In genomic region chr8:115626396-115627136, GRCm38 (mm10) we compare ENCODE assay signal across 20 mouse cellular contexts.
A peak's percentile ranks its signal among the peaks of the same experiment; 100 is the strongest.
DNase-seq lines count a peak whose midpoint lies in the region; ATAC-seq and TF ChIP-seq lines count a peak whose summit lies in the region.
"Had no signal": no experiment of that assay in that cellular context is flagged by ENCODE, and none has a peak within 500 bp of the region (broad histone marks: within the 10 kb centered on the region; RNA-seq: fewer than 3 reads in every experiment).

No protein-coding gene starts in this region.

- H3K9me3 ChIP-seq in intestine, postnatal 0 days (ENCODE audit: control insufficient read depth): no peaks in the 10 kb centered on the region
- H3K9me3 ChIP-seq in intestine, embryonic 15.5 days: no peaks in the 10 kb centered on the region
- no peaks in the 10 kb centered on the region for H3K9me3 ChIP-seq in lung, postnatal 0 days (ENCODE audit: low read length)
- H3K9me3 ChIP-seq: forebrain, embryonic 12.5 days; kidney, embryonic 15.5 days; limb, embryonic 15.5 days; midbrain, embryonic 10.5 days had no signal

- H3K27ac ChIP-seq in intestine, postnatal 0 days (ENCODE audit: low read depth, low read length): no peak overlapping the region
- H3K27ac ChIP-seq in intestine, embryonic 15.5 days: no peak overlapping the region
- H3K27ac ChIP-seq in lung, postnatal 0 days (ENCODE audit: low read length): no peak overlapping the region
- H3K27ac ChIP-seq: forebrain, embryonic 12.5 days; heart, adult 2 months; hindbrain, embryonic 14.5 days; kidney, embryonic 15.5 days; limb, embryonic 15.5 days; midbrain, embryonic 10.5 days; stomach, postnatal 0 days had no signal

- no peak overlapping the region for H3K9ac ChIP-seq in intestine, postnatal 0 days (ENCODE audit: low read depth, low read length)
- H3K9ac ChIP-seq in intestine, embryonic 15.5 days: no peak overlapping the region
- no peak overlapping the region for H3K9ac ChIP-seq in lung, postnatal 0 days (replicated peaks; ENCODE audit: low read depth)
- H3K9ac ChIP-seq: forebrain, embryonic 12.5 days; hindbrain, embryonic 14.5 days; kidney, embryonic 15.5 days; limb, embryonic 15.5 days had no signal

- no peak overlapping the region for H3K4me3 ChIP-seq in intestine, postnatal 0 days (ENCODE audit: low read depth, low read length)
- no peak overlapping the region for H3K4me3 ChIP-seq in intestine, embryonic 15.5 days (replicated peaks)
- no peak overlapping the region for H3K4me3 ChIP-seq in lung, postnatal 0 days (ENCODE audit: low read depth, low read length)
- H3K4me3 ChIP-seq: forebrain, embryonic 12.5 days; heart, adult 2 months; kidney, embryonic 15.5 days; limb, embryonic 15.5 days; midbrain, embryonic 10.5 days had no signal

- H3K27me3 ChIP-seq in intestine, postnatal 0 days (replicated peaks; ENCODE audit: control insufficient read depth, insufficient read depth, low read length): no peaks in the 10 kb centered on the region
- no peaks in the 10 kb centered on the region for H3K27me3 ChIP-seq in intestine, embryonic 15.5 days (replicated peaks)
- no peaks in the 10 kb centered on the region for H3K27me3 ChIP-seq in lung, postnatal 0 days (replicated peaks; ENCODE audit: insufficient read depth, low read length)
- H3K27me3 ChIP-seq: forebrain, embryonic 12.5 days; kidney, embryonic 15.5 days; limb, embryonic 15.5 days had no signal

- WGBS in intestine, postnatal 0 days: 90% methylated on average over 7 of the region's 7 CpGs
- 90% methylated on average over 7 of the region's 7 CpGs for WGBS in intestine, embryonic 15.5 days
- 82% methylated on average over 7 of the region's 7 CpGs for WGBS in lung, postnatal 0 days

- ATAC-seq in intestine, postnatal 0 days: no peak
- ATAC-seq in intestine, embryonic 15.5 days: no peak
- ATAC-seq in lung, postnatal 0 days: no peak
- ATAC-seq in megakaryocyte progenitor cell, adult 5-6 weeks (replicated peaks; ENCODE audit: poor library complexity): peak; percentile 76
- ATAC-seq: intestine, embryonic 16.5 days had no signal

- DNase-seq in cerebellum, adult 11-12 months: peak; percentile 16
- DNase-seq in cerebellum, adult 11 months: no peak
- no peak for DNase-seq in lung, postnatal 0 days (ENCODE audit: low spot score)
- no peak for DNase-seq in lung, postnatal 10 days
- no peak for DNase-seq in frontal cortex, postnatal 25 days (ENCODE audit: low spot score in 2 of 2)
- DNase-seq: adrenal gland, postnatal 36 days; heart, adult 2 months; kidney, postnatal 4 days; lung, adult 2 months; right cerebral cortex, postnatal 4 days had no signal

- H3K4me2 ChIP-seq in intestine, postnatal 0 days (replicated peaks; ENCODE audit: low read depth): no peak overlapping the region
- no peak overlapping the region for H3K4me2 ChIP-seq in intestine, embryonic 15.5 days (replicated peaks)
- no peak overlapping the region for H3K4me2 ChIP-seq in lung, postnatal 0 days (replicated peaks; ENCODE audit: low read depth, low read length)
- H3K4me2 ChIP-seq: forebrain, embryonic 12.5 days; hindbrain, embryonic 14.5 days; kidney, embryonic 15.5 days; limb, embryonic 15.5 days had no signal

- TF ChIP-seq EP300 in lung, postnatal 0 days (IDR thresholded peaks at IDR 0.05): no peak

- no peaks in the 10 kb centered on the region for H3K36me3 ChIP-seq in intestine, postnatal 0 days (ENCODE audit: control insufficient read depth, insufficient read depth)
- no peaks in the 10 kb centered on the region for H3K36me3 ChIP-seq in intestine, embryonic 15.5 days
- no peaks in the 10 kb centered on the region for H3K36me3 ChIP-seq in lung, postnatal 0 days (ENCODE audit: insufficient read depth, low read length)
- H3K36me3 ChIP-seq: forebrain, embryonic 12.5 days; kidney, embryonic 15.5 days; limb, embryonic 15.5 days; midbrain, embryonic 10.5 days had no signal

- TF ChIP-seq CTCF in intestine, postnatal 0 days (IDR thresholded peaks at IDR 0.05; ENCODE audit: low read depth): 0 out of 2 replicates have a peak, but pooled peaks have one; percentile 5
- peak; percentile 10; the same call in 1 of the 2 replicates for TF ChIP-seq CTCF in lung, postnatal 0 days (IDR thresholded peaks at IDR 0.05)

- no peaks in the 10 kb centered on the region for H3K4me1 ChIP-seq in intestine, postnatal 0 days (replicated peaks; ENCODE audit: control insufficient read depth, insufficient read depth, low read length)
- H3K4me1 ChIP-seq in intestine, embryonic 15.5 days (replicated peaks): no peaks in the 10 kb centered on the region
- no peaks in the 10 kb centered on the region for H3K4me1 ChIP-seq in lung, postnatal 0 days (ENCODE audit: insufficient read depth, low read depth, low read length)
- H3K4me1 ChIP-seq: forebrain, embryonic 12.5 days; limb, embryonic 15.5 days; midbrain, embryonic 10.5 days had no signal
